Mouse (Mus musculus): ENCODE measurements around the gene Olfr665.
"Not testable (repeated sequence)": the region's sequence is repeated elsewhere in the genome, so short reads cannot be mapped to it uniquely, and the experiment has no call there.

Gene Olfr665

GRCm38 (mm10) chr7:104877731-104878130 lies at the start of gene Olfr665:
Gene Olfr665 (plus strand): TSS chr7:104878031.
- DNase-seq, result no peak

- no peak for DNase-seq
Measured at GRCm38 (mm10) chr7:104842503-104842902, 35.3 kb upstream of the Olfr665 start, which contains the start of gene Usp17lb. Gene Usp17lb (minus strand): TSS chr7:104842603.

- no peak for DNase-seq
Measured at GRCm38 (mm10) chr7:104843731-104844287, 34.0 kb upstream of the Olfr665 start.

- DNase-seq, result not testable (repeated sequence)
Measured at GRCm38 (mm10) chr7:104851546-104851945, 26.3 kb upstream of the Olfr665 start.

GRCm38 (mm10) chr7:104855248-104855750 lies 22.5 kb upstream of the Olfr665 start:
- no peak for DNase-seq

- DNase-seq, result not testable (repeated sequence)
Measured at GRCm38 (mm10) chr7:104856709-104857108, 21.1 kb upstream of the Olfr665 start, which contains the start of gene Usp17la. Gene Usp17la (plus strand): TSS chr7:104857009.

- DNase-seq, result no peak
Measured at GRCm38 (mm10) chr7:104857683-104858082, 20.1 kb upstream of the Olfr665 start.

- DNase-seq, result no peak
Measured at GRCm38 (mm10) chr7:104861381-104861780, 16.4 kb upstream of the Olfr665 start.

- DNase-seq, result no peak
Measured at GRCm38 (mm10) chr7:104895852-104896251, 18.0 kb downstream of the Olfr665 start, which contains the start of gene Olfr666. Gene Olfr666 (minus strand): TSS chr7:104895952.

GRCm38 (mm10) chr7:104921382-104921781 lies 43.6 kb downstream of the Olfr665 start, which contains the start of gene Olfr667:
Gene Olfr667 (minus strand): TSS chr7:104921482.
- no peak for DNase-seq

- DNase-seq, result no peak
Measured at GRCm38 (mm10) chr7:104927957-104928356, 50.1 kb downstream of the Olfr665 start, which contains the start of gene Olfr668. Gene Olfr668 (minus strand): TSS chr7:104928057.

All from thymus, postnatal 14 days (tissue).